Mouse (Mus musculus): ENCODE results near the gene Lsamp. TPM values are rescaled to one million over a fixed set of nuclear protein-coding genes. Genes with fewer than 3 reads are reported as not detected.
"Not testable (repeated sequence)": the region's sequence is repeated elsewhere in the genome, so short reads cannot be mapped to it uniquely, and the experiment has no call there.

The Lsamp gene
- polyA plus RNA-seq, 1 experiment from 2014 or later: not detected

- ATAC-seq: no peak
- POLR2A ChIA-PET: no interaction called here
- no peak for DNase-seq (ENCODE audit: low read depth, low spot score)
- TF ChIP-seq CTCF (IDR thresholded peaks at IDR 0.05): no peak
- in situ Hi-C loops (cut with MboI; ENCODE audit: low pct_unique_long_range_greater_than_20kb): no loop called here
- peaks cover 5% of the 10 kb centered on the region for H3K27me3 ChIP-seq
- CTCF ChIA-PET: interaction anchor here (1.6 kb wide), 1 partner anchor 20 kb away, joined by 4 read pairs; no protein-coding TSS in a partner anchor
These were observed 617.5 kb downstream of the Lsamp start for GRCm38 (mm10) chr16:40601431-40602387.

- no peak for TF ChIP-seq CTCF (IDR thresholded peaks at IDR 0.05)
- ATAC-seq: no peak
- no peak for DNase-seq (ENCODE audit: low read depth, low spot score)
- CTCF ChIA-PET: no interaction called here
- in situ Hi-C loops (cut with MboI; ENCODE audit: low pct_unique_long_range_greater_than_20kb): no loop called here
- POLR2A ChIA-PET: no interaction called here
- peaks cover 15% of the 10 kb centered on the region for H3K27me3 ChIP-seq
These were observed 623.3 kb downstream of the Lsamp start for GRCm38 (mm10) chr16:40607509-40607908.

GRCm38 (mm10) chr16:40616697-40617096 lies 632.5 kb downstream of the Lsamp start:
- ATAC-seq; DNase-seq (ENCODE audit: low read depth, low spot score); H3K27me3 ChIP-seq; POLR2A ChIA-PET; in situ Hi-C loops (cut with MboI; ENCODE audit: low pct_unique_long_range_greater_than_20kb): not testable (repeated sequence)
- CTCF ChIA-PET: interaction anchor here (1.8 kb wide), 1 partner anchor 14 kb away, joined by 3 read pairs; no protein-coding TSS in a partner anchor

GRCm38 (mm10) chr16:40621086-40621485 lies 636.9 kb downstream of the Lsamp start:
- POLR2A ChIA-PET; in situ Hi-C loops (cut with MboI; ENCODE audit: low pct_unique_long_range_greater_than_20kb); ATAC-seq; DNase-seq (ENCODE audit: low read depth, low spot score); H3K27me3 ChIP-seq: not testable (repeated sequence)
- CTCF ChIA-PET: interaction anchor here (1.9 kb wide), 1 partner anchor 19 kb away, joined by 4 read pairs; no protein-coding TSS in a partner anchor

GRCm38 (mm10) chr16:40627159-40627558 lies 643.0 kb downstream of the Lsamp start:
- in situ Hi-C loops (cut with MboI; ENCODE audit: low pct_unique_long_range_greater_than_20kb): no loop called here
- POLR2A ChIA-PET: no interaction called here
- CTCF ChIA-PET: no interaction called here

GRCm38 (mm10) chr16:40639621-40640371 lies 655.6 kb downstream of the Lsamp start:
- no peak for DNase-seq (ENCODE audit: low read depth, low spot score)
- ChIA-PET POLR2A (no interaction called here), CTCF (no interaction called here)
- TF ChIP-seq CTCF (IDR thresholded peaks at IDR 0.05): no peak
- in situ Hi-C loops (cut with MboI; ENCODE audit: low pct_unique_long_range_greater_than_20kb): no loop called here
- ATAC-seq: no peak
- H3K27me3 ChIP-seq: no peaks in the 10 kb centered on the region

More at GRCm38 (mm10) chr16:40627159-40627558, 643.0 kb downstream of the Lsamp start:
- no peak for TF ChIP-seq CTCF (IDR thresholded peaks at IDR 0.05)
- DNase-seq (ENCODE audit: low read depth, low spot score): no peak
- H3K27me3 ChIP-seq: peaks cover 3% of the 10 kb centered on the region
- no peak for ATAC-seq

DNA sequence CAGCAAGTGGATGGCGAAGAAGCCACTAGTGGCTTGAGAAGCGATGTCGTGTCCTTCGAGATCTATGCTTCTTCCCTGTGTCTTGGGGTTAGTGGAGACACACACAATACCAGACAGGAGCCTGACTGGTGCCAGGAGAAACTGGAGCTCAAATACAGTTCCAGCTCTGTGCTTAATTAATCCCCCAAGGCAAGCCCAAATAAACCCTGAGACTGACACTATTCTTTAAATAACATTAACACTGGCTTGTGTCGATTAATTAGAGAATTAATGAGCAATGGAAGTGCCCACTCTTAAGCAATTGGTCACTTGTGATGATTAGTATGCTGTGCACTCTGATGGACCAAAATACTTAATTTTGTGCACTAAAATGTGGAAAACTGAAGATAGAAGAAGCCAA lies 668.6 kb downstream of the Lsamp start:
- ChIA-PET CTCF (no interaction called here), POLR2A (no interaction called here)
- in situ Hi-C loops (cut with MboI; ENCODE audit: low pct_unique_long_range_greater_than_20kb): no loop called here
- no peak for ATAC-seq
- H3K27me3 ChIP-seq: no peaks in the 10 kb centered on the region
- DNase-seq (ENCODE audit: low read depth, low spot score): no peak
- TF ChIP-seq CTCF (IDR thresholded peaks at IDR 0.05): no peak

DNA sequence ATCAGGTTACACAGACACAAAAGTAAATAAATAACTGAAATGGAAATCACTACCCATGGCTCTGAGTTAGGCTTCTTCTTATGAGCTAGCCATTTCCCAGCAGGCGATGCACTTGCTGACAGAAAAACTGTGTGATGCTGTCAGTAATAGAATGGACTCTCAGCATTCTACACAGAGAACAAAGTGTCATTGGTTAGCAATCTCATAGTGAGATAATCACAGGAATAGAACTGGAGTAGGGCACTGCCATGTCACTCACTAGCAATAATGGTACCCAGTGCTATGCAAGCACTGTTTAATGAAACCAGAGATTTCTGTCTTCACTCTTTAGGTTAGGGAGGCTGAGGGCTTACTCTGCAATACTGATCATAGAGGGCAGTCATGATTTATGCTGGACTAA lies 669.3 kb downstream of the Lsamp start:
- TF ChIP-seq CTCF (IDR thresholded peaks at IDR 0.05): no peak
- ATAC-seq (no peak), DNase-seq (ENCODE audit: low read depth, low spot score) (no peak)
- no peaks in the 10 kb centered on the region for H3K27me3 ChIP-seq
- ChIA-PET CTCF (no interaction called here), POLR2A (no interaction called here)
- in situ Hi-C loops (cut with MboI; ENCODE audit: low pct_unique_long_range_greater_than_20kb): no loop called here

GRCm38 (mm10) chr16:40656347-40656746 lies 672.2 kb downstream of the Lsamp start:
- no peak for DNase-seq (ENCODE audit: low read depth, low spot score)

DNA sequence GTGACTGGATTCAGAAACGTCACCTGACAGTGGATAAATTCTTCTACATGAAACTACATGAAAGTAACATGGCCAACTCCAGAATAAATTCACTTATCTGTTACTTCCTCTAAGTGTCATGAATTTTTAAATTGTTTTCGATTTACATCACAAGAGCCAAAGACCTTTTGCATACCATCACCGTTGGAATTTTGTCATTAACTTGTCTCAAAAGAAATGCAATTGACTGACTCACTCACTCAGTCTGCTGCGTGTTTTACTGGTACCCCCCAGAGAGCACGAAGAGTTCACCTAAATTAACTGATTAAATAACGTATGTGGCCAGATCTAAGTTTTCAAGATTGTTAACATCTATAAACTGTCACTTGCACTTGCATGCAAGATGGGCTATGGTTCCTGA lies 672.7 kb downstream of the Lsamp start:
- no peak for TF ChIP-seq CTCF (IDR thresholded peaks at IDR 0.05)
- ATAC-seq: no peak
- ChIA-PET CTCF (no interaction called here), POLR2A (no interaction called here)
- in situ Hi-C loops (cut with MboI; ENCODE audit: low pct_unique_long_range_greater_than_20kb): no loop called here
- no peak for DNase-seq (ENCODE audit: low read depth, low spot score)
- no peaks in the 10 kb centered on the region for H3K27me3 ChIP-seq

More at GRCm38 (mm10) chr16:40656347-40656746, 672.2 kb downstream of the Lsamp start:
- ChIA-PET CTCF (no interaction called here), POLR2A (no interaction called here)
- in situ Hi-C loops (cut with MboI; ENCODE audit: low pct_unique_long_range_greater_than_20kb): no loop called here
- TF ChIP-seq CTCF (IDR thresholded peaks at IDR 0.05): no peak
- H3K27me3 ChIP-seq: no peaks in the 10 kb centered on the region
- no peak for ATAC-seq

DNA sequence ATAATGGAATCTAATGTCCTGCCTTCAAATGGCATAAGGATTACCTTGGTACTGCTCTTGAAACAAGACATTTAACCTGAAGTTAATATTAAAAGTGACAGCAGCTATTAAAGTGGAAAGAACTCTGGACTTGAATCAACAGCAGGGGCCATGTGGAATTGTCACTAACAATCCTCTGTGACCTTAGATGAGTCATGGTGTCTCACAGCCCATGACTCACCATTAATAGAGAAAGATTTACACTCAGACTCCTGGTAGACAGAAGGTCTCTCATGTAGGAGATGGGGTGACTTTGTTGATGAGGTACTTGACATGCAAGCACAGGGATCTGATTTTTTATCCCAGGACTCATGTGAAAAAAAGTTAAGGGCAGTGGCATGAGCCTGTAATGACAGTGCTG lies 701.4 kb downstream of the Lsamp start:
- ChIA-PET CTCF (no interaction called here), POLR2A (no interaction called here)
- no peaks in the 10 kb centered on the region for H3K27me3 ChIP-seq
- in situ Hi-C loops (cut with MboI; ENCODE audit: low pct_unique_long_range_greater_than_20kb): no loop called here
- TF ChIP-seq CTCF (IDR thresholded peaks at IDR 0.05): no peak
- DNase-seq (ENCODE audit: low read depth, low spot score) (no peak), ATAC-seq (no peak)

All from Patski (cell line).